Mouse (Mus musculus) frontal cortex, postnatal 36 days (tissue): Measurements from ENCODE around the gene Cep97.
"Not testable (repeated sequence)": the region's sequence is repeated elsewhere in the genome, so short reads cannot be mapped to it uniquely, and the experiment has no call there.

Source experiments
- DNase-seq, 2 experiments: peaks; one replicate each; pipeline ENCODE4 v3.0.0; 2022; ENCODE audit warnings: low spot score in 2 of 2

Cep97 gene

GRCm38 (mm10) chr16:55947876-55948410 is 13.3 kb upstream of the Cep97 start:
- not testable (repeated sequence) for DNase-seq

DNA sequence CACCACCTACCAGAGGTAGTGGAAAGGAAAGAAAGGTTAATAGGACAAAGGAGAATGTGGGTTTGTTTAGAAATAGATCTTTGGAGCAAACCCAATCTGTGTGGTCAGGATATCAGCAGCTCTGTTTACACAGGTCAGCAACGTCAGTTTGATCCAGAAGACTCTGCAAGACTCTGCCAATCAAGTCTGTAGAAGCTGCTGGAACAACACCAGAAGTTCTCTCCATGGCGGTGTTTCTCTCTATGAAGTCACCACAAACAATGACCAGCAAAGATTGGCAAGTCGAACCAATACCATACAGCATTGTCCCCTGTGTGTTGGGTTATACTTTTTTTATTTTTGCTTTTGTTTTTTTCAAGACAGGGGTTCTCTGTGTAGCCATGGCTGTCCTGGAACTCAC is 12.6 kb upstream of the Cep97 start:
- DNase-seq: no peak

DNA sequence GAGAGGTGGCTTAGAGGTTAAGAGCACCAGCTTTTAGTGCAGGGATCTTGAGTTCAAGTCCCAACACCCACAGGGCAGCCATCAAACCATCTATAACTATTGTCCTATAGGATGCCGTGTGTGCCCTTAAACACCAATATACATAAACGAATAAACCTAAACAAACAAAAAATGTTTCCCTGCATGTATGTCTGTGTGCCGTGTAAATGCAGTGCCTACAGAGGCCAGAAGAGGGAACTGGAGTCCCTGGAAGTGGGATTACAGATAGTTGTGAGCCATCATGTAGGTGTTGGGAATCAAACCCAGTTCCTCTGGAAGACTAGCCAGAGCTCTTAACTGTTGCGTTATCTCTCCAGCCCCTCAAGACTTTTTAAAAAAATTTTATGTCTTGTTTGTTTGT is 6.1 kb upstream of the Cep97 start:
- no peak for DNase-seq

DNA sequence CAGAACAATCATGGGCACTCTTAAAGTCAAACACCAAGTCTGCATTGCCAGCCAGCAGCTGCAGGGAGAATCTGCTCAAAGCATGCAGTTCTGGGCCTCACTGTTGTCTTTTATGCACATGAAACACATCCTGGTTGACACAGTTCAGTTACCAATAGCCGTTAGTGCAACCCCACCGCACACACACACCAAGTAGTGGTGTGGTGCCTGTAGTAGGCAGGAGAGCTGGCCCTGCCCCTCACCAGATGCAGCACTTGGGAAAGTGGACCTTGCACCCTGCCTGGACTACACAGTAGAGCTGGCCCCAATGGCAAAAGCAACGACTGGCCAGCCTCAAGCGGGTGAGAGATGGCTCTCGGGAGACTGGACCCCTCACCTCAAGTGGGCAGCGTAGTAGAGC is 5.0 kb upstream of the Cep97 start:
- DNase-seq: no peak

- DNase-seq: no peak
Observed at GRCm38 (mm10) chr16:55938761-55939160, 4.1 kb upstream of the Cep97 start.

GRCm38 (mm10) chr16:55933681-55934343 is 843 bp downstream of the Cep97 start:
- peak; percentile 21 to 33 for DNase-seq

GRCm38 (mm10) chr16:55924010-55924409 is 10.6 kb downstream of the Cep97 start:
- no peak for DNase-seq

DNA sequence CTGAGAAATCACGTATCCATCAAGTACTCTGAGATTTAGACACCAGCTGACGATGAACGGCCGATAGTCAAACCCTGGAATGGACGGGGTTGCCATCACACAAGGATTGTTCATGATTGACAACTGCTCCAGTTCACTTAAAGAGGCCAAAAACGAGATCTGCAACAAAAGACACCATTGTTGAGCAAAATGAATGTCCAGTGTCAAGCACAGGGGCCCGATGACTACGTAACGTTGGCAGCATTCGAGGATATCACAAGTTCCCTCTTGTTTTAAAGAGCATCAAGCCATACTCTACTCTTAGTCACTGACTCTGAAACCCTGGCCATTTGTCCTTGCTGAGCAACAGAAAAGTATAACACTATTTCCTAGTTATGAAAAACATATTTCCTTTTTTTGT is 12.6 kb downstream of the Cep97 start:
- no peak for DNase-seq

DNA sequence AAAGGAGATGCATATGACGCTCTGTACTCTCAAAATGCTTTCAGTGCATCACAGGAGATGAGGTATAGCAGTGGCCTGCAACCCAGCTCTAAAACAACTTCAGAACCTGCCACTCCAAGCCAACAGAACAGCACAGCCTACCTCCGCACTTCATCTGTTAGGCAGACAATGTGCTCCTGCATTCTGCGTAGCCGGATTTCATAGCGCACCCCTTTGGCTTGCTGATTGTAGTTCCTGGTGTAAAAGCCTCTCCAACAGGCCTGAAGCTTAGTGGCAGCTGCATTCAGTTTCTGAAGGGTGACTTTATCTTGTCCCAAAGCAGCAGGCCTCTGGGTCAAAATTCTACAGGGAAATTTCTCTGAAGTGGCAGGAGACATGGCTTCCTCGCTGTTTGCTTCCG is 19.9 kb downstream of the Cep97 start:
- DNase-seq: no peak

DNA sequence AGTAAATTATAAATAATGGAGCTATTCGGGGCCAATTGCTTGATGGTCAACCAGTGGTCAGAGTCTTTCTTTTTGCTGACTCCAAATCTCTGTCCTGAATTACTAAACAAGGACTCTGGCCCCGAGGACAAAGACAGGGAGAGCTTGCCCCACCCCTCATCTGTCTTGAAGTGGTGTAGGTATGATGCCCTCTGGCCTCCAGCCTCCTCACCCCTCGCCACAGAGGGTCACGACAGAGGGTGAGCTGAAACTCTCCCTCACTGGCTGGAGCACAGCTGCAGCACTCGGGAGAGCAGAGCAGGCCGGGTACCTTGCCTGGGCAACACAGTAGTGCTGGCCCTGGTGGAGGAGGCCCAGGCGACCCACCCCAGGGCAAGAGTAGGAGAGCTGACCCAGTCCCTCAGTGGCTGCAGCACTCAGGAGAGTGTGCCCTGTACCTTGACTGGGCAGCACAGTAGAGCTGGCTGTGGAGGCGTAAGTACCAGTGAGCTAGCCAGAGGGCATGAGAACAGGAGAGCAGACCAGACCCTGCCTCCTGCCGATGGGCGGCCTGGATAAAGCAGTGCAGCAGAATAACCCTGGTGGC is 24.4 kb downstream of the Cep97 start:
- DNase-seq: no peak

- no peak for DNase-seq
Observed at GRCm38 (mm10) chr16:55906928-55907679, 27.6 kb downstream of the Cep97 start.

GRCm38 (mm10) chr16:55905370-55905769 is 29.3 kb downstream of the Cep97 start:
- no peak for DNase-seq

DNA sequence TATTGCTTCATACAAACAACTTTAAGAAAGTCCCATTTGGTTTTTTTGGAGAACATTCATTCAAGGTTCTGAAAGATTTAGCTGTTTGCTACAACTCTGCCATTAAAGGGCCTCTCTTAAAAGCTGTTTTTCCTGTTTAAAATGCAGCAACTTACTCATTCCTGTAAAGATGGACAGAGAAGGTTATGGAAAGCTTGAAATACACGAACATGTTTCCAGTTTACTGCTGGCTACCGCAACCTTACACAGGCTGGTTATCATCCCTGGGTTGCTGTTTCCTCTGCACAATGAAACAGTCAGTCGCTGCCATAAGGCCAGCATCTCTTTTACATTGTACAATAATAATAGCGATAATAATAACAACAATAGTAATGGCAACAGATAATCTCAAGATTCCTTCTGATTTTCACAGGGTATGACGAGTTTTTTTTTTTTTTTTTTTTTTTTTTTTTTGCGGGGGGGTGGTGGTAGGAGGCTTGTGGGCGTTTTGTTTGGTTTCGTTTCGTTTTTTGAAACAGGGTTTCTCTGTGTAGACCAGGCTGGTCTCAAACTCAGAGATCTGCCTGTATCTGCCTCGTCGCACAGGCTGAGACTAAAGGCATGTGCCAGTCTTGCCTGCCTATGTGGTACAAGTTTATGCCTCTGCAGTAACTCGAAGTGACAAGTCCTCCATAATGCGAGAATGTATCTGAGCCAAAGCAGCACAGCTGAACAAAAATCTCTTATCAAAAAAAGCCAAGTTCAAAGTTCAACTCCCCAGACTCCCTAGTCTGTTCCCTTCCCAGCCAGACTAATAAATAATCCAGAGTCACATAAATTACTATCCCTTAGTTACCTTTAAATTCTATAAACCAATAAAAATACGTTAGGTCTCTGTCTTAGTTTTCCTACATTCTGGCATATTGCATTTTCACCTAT is 32.6 kb downstream of the Cep97 start:
- no peak for DNase-seq

GRCm38 (mm10) chr16:55898385-55899002 is 36.2 kb downstream of the Cep97 start:
- DNase-seq: no peak

DNA sequence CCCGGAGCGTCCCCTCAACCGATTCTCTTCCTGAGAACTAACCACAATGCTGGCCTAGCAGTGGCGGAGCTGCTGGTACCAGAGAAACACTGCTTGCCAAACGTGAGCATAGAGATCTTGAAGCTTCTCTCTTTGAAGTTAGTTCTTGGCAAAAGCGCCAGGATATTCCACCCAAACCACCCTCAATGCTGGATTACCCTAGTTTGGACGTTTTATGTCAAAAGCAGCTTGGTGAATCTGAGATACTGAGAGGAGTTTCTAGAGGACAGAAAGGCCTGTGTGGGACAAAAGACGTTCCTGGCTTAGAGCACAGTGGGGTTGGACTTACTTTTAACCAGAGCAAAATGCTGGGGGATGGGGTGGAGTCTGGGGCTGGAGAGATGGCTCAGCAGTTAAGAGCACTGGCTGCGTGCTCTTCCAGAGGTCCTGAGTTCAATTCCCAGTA is 39.0 kb downstream of the Cep97 start:
- DNase-seq: no peak

GRCm38 (mm10) chr16:55894893-55895650 is 39.6 kb downstream of the Cep97 start, which contains the start of gene Nxpe3:
Gene Nxpe3, minus strand, starts transcription at chr16:55895285.
- DNase-seq: peak; percentile 91 to 93

GRCm38 (mm10) chr16:55894536-55894892 is 40.1 kb downstream of the Cep97 start:
- peak in 1 of 2 experiments; percentile 26 for DNase-seq

GRCm38 (mm10) chr16:55893410-55894107 is 41.1 kb downstream of the Cep97 start:
- no peak for DNase-seq

DNA sequence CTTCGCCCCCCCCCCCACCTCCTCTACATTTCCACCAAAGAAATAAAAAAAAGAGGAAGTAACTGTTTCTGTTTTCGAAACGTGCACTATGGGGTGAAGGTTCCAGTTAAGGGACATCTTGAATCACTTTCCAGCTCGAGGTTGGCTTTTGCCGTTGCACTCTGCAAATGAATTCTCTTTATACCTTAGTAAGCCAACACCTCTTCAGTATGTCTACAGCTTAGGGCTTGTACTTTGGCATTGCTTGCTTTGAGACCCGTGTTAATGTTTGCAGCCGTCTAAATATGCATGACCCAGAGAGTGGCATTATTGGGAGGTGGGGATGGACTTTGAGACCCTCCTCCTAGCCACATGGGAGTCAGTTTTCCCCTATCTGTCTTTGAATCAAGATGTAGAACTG is 42.2 kb downstream of the Cep97 start:
- DNase-seq: no peak

DNA sequence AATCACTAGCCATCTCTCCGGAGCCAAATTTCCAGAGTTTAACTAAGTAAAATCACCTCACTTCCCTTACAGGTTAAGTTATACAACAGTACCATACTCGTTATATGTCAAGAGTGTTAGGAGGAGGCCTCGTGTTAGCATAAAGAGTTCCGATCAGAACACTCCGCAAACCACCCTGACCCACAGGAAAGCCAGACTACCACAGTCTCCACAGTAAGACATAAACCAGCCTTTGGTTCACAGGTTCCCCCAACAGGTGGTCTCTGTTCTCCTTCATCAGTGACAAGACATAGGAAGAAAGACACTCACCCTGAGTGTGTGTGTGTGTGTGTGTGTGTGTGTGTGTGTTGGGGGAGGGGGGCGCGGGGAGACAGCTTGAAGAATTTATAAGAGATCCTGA is 43.3 kb downstream of the Cep97 start:
- DNase-seq: no peak
